Comparison of ENCODE assay signal across 21 mouse cellular contexts in the genomic region with DNA sequence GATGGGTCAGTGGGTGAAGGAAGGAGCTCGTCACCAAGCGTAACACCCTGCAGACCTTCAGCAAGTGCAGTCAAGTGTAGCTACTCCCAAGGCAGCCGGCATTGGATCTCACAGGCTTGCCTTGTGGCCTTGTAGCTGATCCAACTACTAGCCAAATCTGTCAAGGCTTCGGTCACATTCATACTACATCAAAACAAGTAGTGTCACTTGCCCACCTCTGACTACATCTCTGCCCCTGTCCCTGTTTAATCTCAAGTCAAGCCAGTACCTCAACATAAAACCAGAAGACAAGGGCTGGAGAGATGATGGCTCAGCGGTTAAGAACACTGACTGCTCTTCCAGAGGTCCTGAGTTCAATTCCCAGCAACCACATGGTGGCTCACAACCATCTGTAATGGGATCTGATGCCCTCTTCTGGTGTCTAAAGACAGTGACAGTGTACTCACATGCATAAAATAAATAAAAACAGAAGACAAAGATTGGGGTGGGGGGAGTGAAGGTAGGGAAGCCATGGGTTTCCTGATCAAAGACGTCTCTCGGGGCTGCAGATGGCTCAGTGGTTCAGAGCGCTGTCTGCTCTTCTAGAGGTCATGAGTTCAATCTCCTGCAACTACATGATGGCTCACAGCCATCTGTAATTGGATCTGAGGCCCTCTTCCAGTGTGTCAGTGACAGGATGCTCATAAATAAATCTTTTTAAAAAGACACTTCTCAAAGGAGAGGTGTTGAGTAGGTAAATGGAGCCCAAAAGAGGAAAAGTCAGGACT.
DNase-seq lines count a peak whose midpoint lies in the region; TF ChIP-seq lines count a peak whose summit lies in the region.
"Had no signal": no experiment of that assay in that cellular context is flagged by ENCODE, and none has a peak within 500 bp of the region (broad histone marks: within the 10 kb centered on the region; RNA-seq: fewer than 3 reads in every experiment).

No protein-coding gene starts in this region.

- no peaks in the 10 kb centered on the region for H3K27me3 ChIP-seq in ES-Bruce4 (ENCODE audit: control insufficient read depth, insufficient read depth, low read length, poor library complexity, severe bottlenecking)
- H3K27me3 ChIP-seq: CH12.LX; embryonic facial prominence, embryonic 12.5 days; forebrain, embryonic 13.5 days; forebrain, embryonic 15.5 days; Patski had no signal

- TF ChIP-seq EP300 in ES-Bruce4 (IDR thresholded peaks at IDR 0.05; ENCODE audit: insufficient read depth, low read depth, low read length), result no peak

- H3K36me3 ChIP-seq in ES-Bruce4 (ENCODE audit: control insufficient read depth, insufficient read depth, low read length, poor library complexity, severe bottlenecking), result peaks cover 18% of the 10 kb centered on the region

- H3K9me3 ChIP-seq in ES-Bruce4 (replicated peaks; ENCODE audit: control insufficient read depth, insufficient read depth, low read length, poor library complexity, severe bottlenecking), result no peaks in the 10 kb centered on the region
- H3K9me3 ChIP-seq: forebrain, embryonic 13.5 days; forebrain, embryonic 15.5 days had no signal

- peak overlapping the region; percentile 15 for H3K27ac ChIP-seq in ES-Bruce4 (ENCODE audit: insufficient read depth, low read length)
- H3K27ac ChIP-seq: embryonic facial prominence, embryonic 10.5 days; embryonic facial prominence, embryonic 12.5 days; forebrain, embryonic 13.5 days; forebrain, embryonic 15.5 days had no signal

- peaks cover 4% of the 10 kb centered on the region for H3K4me1 ChIP-seq in ES-Bruce4 (ENCODE audit: control insufficient read depth, insufficient read depth, low read length)
- H3K4me1 ChIP-seq: embryonic facial prominence, embryonic 12.5 days had no signal

- DNase-seq in heart, adult 11 months, result peak; percentile 64
- no peak for DNase-seq in heart, postnatal 36 days
- peak; percentile 17 for DNase-seq in R1 (ENCODE audit: low read depth, low spot score)
- DNase-seq in kidney, postnatal 14 days, result no peak
- DNase-seq: adrenal gland, adult 2 months; adrenal gland, postnatal 10 days; adrenal gland, postnatal 25 days; B cell, adult 2 months; cerebellum, adult 11 months; cerebellum, adult 18-20 months; cerebellum, adult 8-10 months; cerebellum, adult 9-11 months; cerebellum, postnatal 25 days; forebrain, postnatal 0 days had no signal

- intact Hi-C loops in heart, postnatal 36 days (cut with DNase I), result no loop called here

- no peak overlapping the region for H3K9ac ChIP-seq in ES-Bruce4 (ENCODE audit: low read depth, poor library complexity, severe bottlenecking)
- H3K9ac ChIP-seq: embryonic facial prominence, embryonic 12.5 days; forebrain, embryonic 13.5 days; forebrain, embryonic 15.5 days; forebrain, postnatal 0 days had no signal

- TF ChIP-seq CTCF in ES-Bruce4 (IDR thresholded peaks at IDR 0.05; ENCODE audit: low read depth, low read length), result no peak

- TF ChIP-seq POLR2A in ES-Bruce4 (IDR thresholded peaks at IDR 0.05; ENCODE audit: insufficient read depth, low read length), result no peak

- H3K4me3 ChIP-seq in ES-Bruce4 (ENCODE audit: low read depth, low read length), result no peak overlapping the region
- H3K4me3 ChIP-seq: embryonic facial prominence, embryonic 10.5 days; embryonic facial prominence, embryonic 12.5 days; forebrain, embryonic 13.5 days; forebrain, embryonic 15.5 days had no signal

Comparison
In these comparisons a context has a peak if more than half of its experiments do, and no peak if none do; other contexts are left out.
1. DNase-seq: peak in heart, adult 11 months (single experiment) and R1 (single experiment); none in heart, postnatal 36 days (0 of 2) and kidney, postnatal 14 days (single experiment).